Mouse (Mus musculus) hindbrain, embryonic 14.5 days (tissue): Measurements from ENCODE around the gene Olfr231. TPM values are rescaled to one million over a fixed set of nuclear protein-coding genes. Genes with fewer than 3 reads are reported as not detected.

Source experiments
- ATAC-seq: fragments of 200-750 bp; cut with Nextera tagmentation; 2 replicates; pipeline ENCODE4 v1.8.0; 2017; ENCODE audit warnings: moderate number of reproducible peaks, mild to moderate bottlenecking, moderate TSS enrichment, moderate library complexity; ENCODE audit not compliant: low FRiP score
- DNase-seq: peaks from one replicate; pipeline ENCODE4 v3.0.0-alpha.2; 2015; ENCODE audit warnings: low spot score
- H3K27ac ChIP-seq: fragments of 300-500 bp; sonication (generic); 2 replicates; pipeline ENCODE4 v1.5.1; 2014; ENCODE audit warnings: mild to moderate bottlenecking, moderate library complexity
- H3K27me3 ChIP-seq: fragments of 300-500 bp; sonication (generic); 2 replicates; pipeline ENCODE4 v1.6.1; 2014; ENCODE audit warnings: mild to moderate bottlenecking, low read length, mixed read lengths; ENCODE audit not compliant: control insufficient read depth, insufficient read depth
- H3K36me3 ChIP-seq: fragments of 300-500 bp; sonication (generic); replicated peaks from 2 replicates; pipeline ENCODE4 v1.6.1; 2014; ENCODE audit not compliant: control insufficient read depth, insufficient read depth
- H3K4me1 ChIP-seq: fragments of 300-500 bp; sonication (generic); replicated peaks from 2 replicates; pipeline ENCODE4 v1.6.1; 2014; ENCODE audit warnings: antibody characterized with exemption, low read length, mixed read lengths; ENCODE audit not compliant: control insufficient read depth, insufficient read depth
- H3K4me2 ChIP-seq: fragments of 300-500 bp; sonication (generic); replicated peaks from 2 replicates; pipeline ENCODE4 v1.6.1; 2014; ENCODE audit warnings: mild to moderate bottlenecking, moderate library complexity
- H3K4me3 ChIP-seq: fragments of 300-500 bp; sonication (generic); replicated peaks from 2 replicates; pipeline ENCODE4 v1.5.1; 2014; ENCODE audit warnings: mild to moderate bottlenecking, low read length
- H3K9ac ChIP-seq: fragments of 300-500 bp; sonication (generic); 2 replicates; pipeline ENCODE4 v1.6.1; 2014
- H3K9me3 ChIP-seq: fragments of 300-500 bp; sonication (generic); 2 replicates; pipeline ENCODE4 v1.6.1; 2016; ENCODE audit warnings: low read length; ENCODE audit not compliant: control insufficient read depth
- WGBS: fragments of 180-500 bp; shearing (Covaris S2); extraction: QIAGEN DNeasy Blood & Tissue Kit; methylation state at CpG from one replicate; pipeline ENCODE4 v1.1.7; 2014; 5-methylcytosine and 5-hydroxymethylcytosine counted together
- polyA plus RNA-seq: library from polyadenylated mRNA; unstranded; fragments of >200 nt; fragmentation: Nextera tagmentation; extraction: Ambion mirVana; gene quantifications from 2 replicates; pipeline ENCODE4 v1.2.1, GENCODE M21; 2014

Gene Olfr231
- polyA plus RNA-seq = not detected in 2 replicates

GRCm38 (mm10) chr1:174121062-174121461 is at the start of gene Olfr231:
Gene Olfr231 (minus strand): TSS chr1:174121162.
- ATAC-seq (no peak), DNase-seq (no peak)
- Histone ChIP-seq H3K27me3 (no peaks in the 10 kb centered on the region), H3K27ac (no peak within 1 kb of the TSS), H3K9ac (no peak within 1 kb of the TSS), H3K4me3 (no peak within 1 kb of the TSS), H3K4me1 (no peaks in the 10 kb centered on the region), H3K9me3 (no peaks in the 10 kb centered on the region), H3K4me2 (no peak within 1 kb of the TSS), H3K36me3 (no peaks in the 10 kb centered on the region)
- WGBS = 44% methylated on average over 2 of the region's 2 CpGs

GRCm38 (mm10) chr1:174169024-174169423 is 48.1 kb upstream of the Olfr231 start:
- Histone ChIP-seq H3K27ac (no peak overlapping the region), H3K4me2 (no peak overlapping the region), H3K36me3 (no peaks in the 10 kb centered on the region), H3K9me3 (no peaks in the 10 kb centered on the region), H3K9ac (no peak overlapping the region), H3K4me3 (no peak overlapping the region), H3K27me3 (no peaks in the 10 kb centered on the region), H3K4me1 (no peaks in the 10 kb centered on the region)
- no peak for DNase-seq
- no peak for ATAC-seq

GRCm38 (mm10) chr1:174159095-174159494 is 38.1 kb upstream of the Olfr231 start:
- 94% methylated on average over 10 of the region's 10 CpGs for WGBS
- Histone ChIP-seq H3K9ac (no peak overlapping the region), H3K9me3 (no peaks in the 10 kb centered on the region), H3K4me3 (no peak overlapping the region), H3K27ac (no peak overlapping the region), H3K4me2 (no peak overlapping the region), H3K27me3 (no peaks in the 10 kb centered on the region), H3K36me3 (no peaks in the 10 kb centered on the region), H3K4me1 (no peaks in the 10 kb centered on the region)
- no peak for ATAC-seq
- DNase-seq = no peak

GRCm38 (mm10) chr1:174158512-174158911 is 37.5 kb upstream of the Olfr231 start:
- no peaks in the 10 kb centered on the region for H3K9me3 ChIP-seq
- 88% methylated on average over 1 of the region's 1 CpGs for WGBS
- H3K4me1 ChIP-seq = no peaks in the 10 kb centered on the region
- H3K27ac ChIP-seq = no peak overlapping the region
- H3K27me3 ChIP-seq = no peaks in the 10 kb centered on the region
- no peak overlapping the region for H3K4me3 ChIP-seq
- ATAC-seq (no peak), DNase-seq (no peak)
- H3K36me3 ChIP-seq = no peaks in the 10 kb centered on the region
- H3K9ac ChIP-seq = no peak overlapping the region
- H3K4me2 ChIP-seq = no peak overlapping the region

GRCm38 (mm10) chr1:174157622-174158021 is 36.7 kb upstream of the Olfr231 start:
- Histone ChIP-seq H3K27ac (no peak overlapping the region), H3K9ac (no peak overlapping the region), H3K36me3 (no peaks in the 10 kb centered on the region), H3K9me3 (no peaks in the 10 kb centered on the region), H3K4me1 (no peaks in the 10 kb centered on the region), H3K27me3 (no peaks in the 10 kb centered on the region), H3K4me2 (no peak overlapping the region), H3K4me3 (no peak overlapping the region)
- DNase-seq = no peak
- ATAC-seq = no peak
- 94% methylated on average over 3 of the region's 3 CpGs for WGBS

GRCm38 (mm10) chr1:174155333-174155732 is 34.4 kb upstream of the Olfr231 start, which contains the start of gene Olfr420:
Gene Olfr420 (plus strand): TSS chr1:174155633.
- no peak for ATAC-seq
- Histone ChIP-seq H3K36me3 (no peaks in the 10 kb centered on the region), H3K27me3 (no peaks in the 10 kb centered on the region), H3K4me3 (no peak within 1 kb of the TSS), H3K27ac (no peak within 1 kb of the TSS), H3K9me3 (no peaks in the 10 kb centered on the region), H3K4me1 (no peaks in the 10 kb centered on the region), H3K4me2 (no peak within 1 kb of the TSS), H3K9ac (no peak within 1 kb of the TSS)
- no peak for DNase-seq
- WGBS = 88% methylated on average over 1 of the region's 1 CpGs

GRCm38 (mm10) chr1:174149289-174149688 is 28.3 kb upstream of the Olfr231 start:
- Histone ChIP-seq H3K4me1 (no peaks in the 10 kb centered on the region), H3K27ac (no peak overlapping the region), H3K4me3 (no peak overlapping the region), H3K4me2 (no peak overlapping the region), H3K27me3 (no peaks in the 10 kb centered on the region), H3K36me3 (no peaks in the 10 kb centered on the region), H3K9ac (no peak overlapping the region), H3K9me3 (no peaks in the 10 kb centered on the region)
- 80% methylated on average over 2 of the region's 2 CpGs for WGBS
- no peak for ATAC-seq
- no peak for DNase-seq

- Histone ChIP-seq H3K27me3 (no peaks in the 10 kb centered on the region), H3K4me3 (no peak overlapping the region), H3K4me2 (no peak overlapping the region), H3K9me3 (no peaks in the 10 kb centered on the region), H3K4me1 (no peaks in the 10 kb centered on the region), H3K9ac (no peak overlapping the region), H3K27ac (no peak overlapping the region), H3K36me3 (no peaks in the 10 kb centered on the region)
- DNase-seq (no peak), ATAC-seq (no peak)
- 83% methylated on average over 1 of the region's 1 CpGs for WGBS
These were observed 25.7 kb upstream of the Olfr231 start for GRCm38 (mm10) chr1:174146696-174147095.

- no peak for DNase-seq
- H3K9me3 ChIP-seq = no peaks in the 10 kb centered on the region
- H3K27me3 ChIP-seq = no peaks in the 10 kb centered on the region
- no peak overlapping the region for H3K4me2 ChIP-seq
- no peak overlapping the region for H3K4me3 ChIP-seq
- no peaks in the 10 kb centered on the region for H3K36me3 ChIP-seq
- no peak for ATAC-seq
- H3K27ac ChIP-seq = no peak overlapping the region
- 79% methylated on average over 2 of the region's 2 CpGs for WGBS
- H3K4me1 ChIP-seq = no peaks in the 10 kb centered on the region
- no peak overlapping the region for H3K9ac ChIP-seq
These were observed 20.4 kb upstream of the Olfr231 start for GRCm38 (mm10) chr1:174141384-174141783.

GRCm38 (mm10) chr1:174131999-174132398 is 11.0 kb upstream of the Olfr231 start:
- Histone ChIP-seq H3K4me3 (no peak overlapping the region), H3K27me3 (no peaks in the 10 kb centered on the region), H3K36me3 (no peaks in the 10 kb centered on the region), H3K4me2 (no peak overlapping the region), H3K4me1 (no peaks in the 10 kb centered on the region), H3K9ac (no peak overlapping the region), H3K9me3 (no peaks in the 10 kb centered on the region), H3K27ac (no peak overlapping the region)
- 76% methylated on average over 3 of the region's 3 CpGs for WGBS
- no peak for DNase-seq
- ATAC-seq = no peak
